Mouse (Mus musculus): ENCODE measurements around the gene Ptma.
"Not testable (repeated sequence)": the region's sequence is repeated elsewhere in the genome, so short reads cannot be mapped to it uniquely, and the experiment has no call there.

Ptma gene

GRCm38 (mm10) chr1:86526116-86526788, at the start of gene Ptma:
Ptma (plus strand) TSS chr1:86526726.
- DNase-seq (ENCODE audit: low spot score in 2 of 2): peak; percentile 98 to 99

GRCm38 (mm10) chr1:86477738-86478285, 48.7 kb upstream of the Ptma start:
- no peak for DNase-seq (ENCODE audit: low spot score in 2 of 2)

- no peak for DNase-seq (ENCODE audit: low spot score in 2 of 2)
These were observed 47.3 kb upstream of the Ptma start for GRCm38 (mm10) chr1:86479099-86479825.

- DNase-seq (ENCODE audit: low spot score in 2 of 2): no peak
These were observed 46.2 kb upstream of the Ptma start for GRCm38 (mm10) chr1:86480288-86480687.

GRCm38 (mm10) chr1:86480735-86481447, 45.6 kb upstream of the Ptma start:
- DNase-seq (ENCODE audit: low spot score in 2 of 2): no peak

GRCm38 (mm10) chr1:86481468-86481867, 45.1 kb upstream of the Ptma start:
- no peak for DNase-seq (ENCODE audit: low spot score in 2 of 2)

GRCm38 (mm10) chr1:86482288-86482687, 44.2 kb upstream of the Ptma start:
- DNase-seq (ENCODE audit: low spot score in 2 of 2): no peak

GRCm38 (mm10) chr1:86482761-86483160, 43.8 kb upstream of the Ptma start:
- no peak for DNase-seq (ENCODE audit: low spot score in 2 of 2)

- no peak for DNase-seq (ENCODE audit: low spot score in 2 of 2)
These were observed 41.2 kb upstream of the Ptma start for GRCm38 (mm10) chr1:86485346-86485745.

- DNase-seq (ENCODE audit: low spot score in 2 of 2): not testable (repeated sequence)
These were observed 40.7 kb upstream of the Ptma start for GRCm38 (mm10) chr1:86485858-86486257.

- DNase-seq (ENCODE audit: low spot score in 2 of 2): no peak
These were observed 39.7 kb upstream of the Ptma start for GRCm38 (mm10) chr1:86486703-86487294.

GRCm38 (mm10) chr1:86487295-86487907, 39.1 kb upstream of the Ptma start:
- DNase-seq (ENCODE audit: low spot score in 2 of 2): peak; percentile 100

- no peak for DNase-seq (ENCODE audit: low spot score in 2 of 2)
These were observed 38.6 kb upstream of the Ptma start for GRCm38 (mm10) chr1:86487908-86488314.

GRCm38 (mm10) chr1:86488326-86488725, 38.2 kb upstream of the Ptma start:
- DNase-seq (ENCODE audit: low spot score in 2 of 2): no peak

GRCm38 (mm10) chr1:86488774-86489173, 37.8 kb upstream of the Ptma start:
- no peak for DNase-seq (ENCODE audit: low spot score in 2 of 2)

- DNase-seq (ENCODE audit: low spot score in 2 of 2): no peak
These were observed 36.6 kb upstream of the Ptma start for GRCm38 (mm10) chr1:86489901-86490300.

- DNase-seq (ENCODE audit: low spot score in 2 of 2): no peak
These were observed 35.8 kb upstream of the Ptma start for GRCm38 (mm10) chr1:86490697-86491096.

- no peak for DNase-seq (ENCODE audit: low spot score in 2 of 2)
These were observed 34.9 kb upstream of the Ptma start for GRCm38 (mm10) chr1:86491533-86492094.

GRCm38 (mm10) chr1:86492095-86493070, 34.1 kb upstream of the Ptma start:
- DNase-seq (ENCODE audit: low spot score in 2 of 2): no peak

- DNase-seq (ENCODE audit: low spot score in 2 of 2): no peak
These were observed 32.7 kb upstream of the Ptma start for GRCm38 (mm10) chr1:86493783-86494182.
